8 mouse cellular contexts compared by ENCODE assay signal in genomic region chr11:118345693-118346092, GRCm38 (mm10). TPM values are rescaled to one million over a fixed set of nuclear protein-coding genes. Genes with fewer than 3 reads are reported as not detected.
DNase-seq lines count a peak whose midpoint lies in the region; ATAC-seq lines count a peak whose summit lies in the region.

No protein-coding gene starts in this region.

- no peak overlapping the region for H3K4me3 ChIP-seq in heart, embryonic 16.5 days (ENCODE audit: low read length)
- no peak overlapping the region for H3K4me3 ChIP-seq in neural tube, embryonic 15.5 days (replicated peaks)

- peak; percentile 52 for ATAC-seq in heart, embryonic 16.5 days (replicated peaks; ENCODE audit: extremely low read depth, insufficient read depth, low FRiP score)
- ATAC-seq in neural tube, embryonic 15.5 days (ENCODE audit: low FRiP score): no peak
- no peak for ATAC-seq in frontal cortex, adult (ENCODE audit: low TSS enrichment)

- no peak overlapping the region for H3K27ac ChIP-seq in heart, embryonic 16.5 days (ENCODE audit: low read length)
- peak overlapping the region; percentile 37; the same call in 1 of the 2 replicates for H3K27ac ChIP-seq in neural tube, embryonic 15.5 days (replicated peaks)

- H3K9ac ChIP-seq in heart, embryonic 16.5 days (ENCODE audit: low read length): peak overlapping the region; percentile 42
- no peak overlapping the region for H3K9ac ChIP-seq in neural tube, embryonic 15.5 days (replicated peaks)

- H3K36me3 ChIP-seq in heart, embryonic 16.5 days (ENCODE audit: control insufficient read depth, insufficient read depth): no peaks in the 10 kb centered on the region
- H3K36me3 ChIP-seq in neural tube, embryonic 15.5 days: no peaks in the 10 kb centered on the region

- H3K27me3 ChIP-seq in heart, embryonic 16.5 days (ENCODE audit: control insufficient read depth, insufficient read depth, low read length): no peaks in the 10 kb centered on the region
- H3K27me3 ChIP-seq in neural tube, embryonic 15.5 days (replicated peaks): no peaks in the 10 kb centered on the region

- H3K4me2 ChIP-seq in heart, embryonic 16.5 days (ENCODE audit: low read depth, low read length): no peak overlapping the region
- no peak overlapping the region for H3K4me2 ChIP-seq in neural tube, embryonic 15.5 days

- H3K4me1 ChIP-seq in heart, embryonic 16.5 days (ENCODE audit: control insufficient read depth, insufficient read depth, low read length): peaks cover 51% of the 10 kb centered on the region
- H3K4me1 ChIP-seq in neural tube, embryonic 15.5 days: peaks cover 64% of the 10 kb centered on the region

- 28% methylated on average over 4 of the region's 4 CpGs for WGBS in heart, embryonic 16.5 days
- WGBS in neural tube, embryonic 15.5 days: 48% methylated on average over 4 of the region's 4 CpGs

- no peaks in the 10 kb centered on the region for H3K9me3 ChIP-seq in heart, embryonic 16.5 days (replicated peaks; ENCODE audit: control insufficient read depth, low read length)
- H3K9me3 ChIP-seq in neural tube, embryonic 15.5 days (replicated peaks): no peaks in the 10 kb centered on the region

- peak; percentile 50 for DNase-seq in kidney, postnatal 14 days
- no peak for DNase-seq in kidney, adult 11 months
- peak; percentile 83 for DNase-seq in right cerebral cortex, postnatal 10 days (ENCODE audit: low spot score in 2 of 2)
- no peak for DNase-seq in right cerebral cortex, postnatal 25 days
- DNase-seq in Muller cell, postnatal 12 days (ENCODE audit: inconsistent ontology term): no peak

RNA-seq across cellular contexts. Expression of gene Cep295nl, which starts 3.4 kb away (rescaled TPM):
- 0.28 and 0.36 TPM in 2 replicates for polyA plus RNA-seq in heart, embryonic 16.5 days (2015; fragmentation: Nextera tagmentation; extraction: Ambion mirVana)
- 0.18 and 0.37 TPM in 2 replicates for polyA plus RNA-seq in neural tube, embryonic 15.5 days (2015; fragmentation: Nextera tagmentation; extraction: Ambion mirVana)

RNA-seq across cellular contexts. Expression of gene Timp2, which starts 9.8 kb away (rescaled TPM):
- polyA plus RNA-seq in heart, embryonic 16.5 days (2015; fragmentation: Nextera tagmentation; extraction: Ambion mirVana): 70.6 and 74.5 TPM in 2 replicates
- 84.6 and 86.6 TPM in 2 replicates for polyA plus RNA-seq in neural tube, embryonic 15.5 days (2015; fragmentation: Nextera tagmentation; extraction: Ambion mirVana)

RNA-seq across cellular contexts. Expression of gene Usp36, which starts 55.6 kb away (rescaled TPM):
- 13.5 and 14.2 TPM in 2 replicates for polyA plus RNA-seq in heart, embryonic 16.5 days (2015; fragmentation: Nextera tagmentation; extraction: Ambion mirVana)
- 17.5 and 19.5 TPM in 2 replicates for polyA plus RNA-seq in neural tube, embryonic 15.5 days (2015; fragmentation: Nextera tagmentation; extraction: Ambion mirVana)

RNA-seq across cellular contexts. Expression of gene Lgals3bp, which starts 56.2 kb away (rescaled TPM):
- 16.8 and 27.5 TPM in 2 replicates for polyA plus RNA-seq in heart, embryonic 16.5 days (2015; fragmentation: Nextera tagmentation; extraction: Ambion mirVana)
- 3.6 and 20.7 TPM in 2 replicates for polyA plus RNA-seq in neural tube, embryonic 15.5 days (2015; fragmentation: Nextera tagmentation; extraction: Ambion mirVana)

Comparison
In these comparisons a context has a peak if more than half of its experiments do, and no peak if none do; other contexts are left out.
1. DNase-seq: peak in kidney, postnatal 14 days (single experiment) and right cerebral cortex, postnatal 10 days (2 of 2); none in kidney, adult 11 months (single experiment), right cerebral cortex, postnatal 25 days (single experiment) and Muller cell, postnatal 12 days (single experiment).